Mouse (Mus musculus) cerebellum, adult 11-12 months (tissue): ENCODE measurements at regions not wholly inside any gene's neighbourhood (a gene's known extent, or its start where the extent isn't known, plus 50 kb on each side); places are given as distances from the start of the nearest gene placed in this dataset.

Experiments used
- DNase-seq: peaks from one replicate; pipeline ENCODE4 v3.0.0; 2022

DNA sequence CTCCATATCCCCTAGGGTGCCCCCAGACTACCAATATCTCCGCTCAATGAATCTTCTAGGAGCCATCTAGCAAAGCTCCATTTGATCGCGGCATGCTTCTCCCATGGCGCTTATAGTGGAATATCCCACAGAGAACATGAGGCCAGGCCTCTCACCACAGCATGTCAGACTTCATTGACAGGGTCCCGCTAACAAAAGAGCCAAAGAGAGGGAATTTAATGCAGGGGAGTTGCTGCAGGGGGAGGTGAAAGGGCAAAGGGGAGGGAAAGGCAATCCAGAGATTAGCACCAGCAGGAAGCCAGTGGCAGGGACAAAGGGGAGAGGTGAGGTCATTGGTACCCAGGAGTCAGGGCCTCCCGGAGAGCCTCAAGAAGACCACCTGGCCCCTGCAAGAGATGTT is 424.0 kb upstream of the Smim15 start:
- DNase-seq, result no peak

- DNase-seq, result no peak
These were observed 424.8 kb upstream of the Smim15 start for GRCm38 (mm10) chr13:107619430-107619927.

GRCm38 (mm10) chr13:107618796-107619429 is 425.3 kb upstream of the Smim15 start:
- DNase-seq, result no peak

- no peak for DNase-seq
These were observed 425.9 kb upstream of the Smim15 start for GRCm38 (mm10) chr13:107618369-107618771.

- no peak for DNase-seq
These were observed 426.7 kb upstream of the Smim15 start for GRCm38 (mm10) chr13:107617582-107617981.

DNA sequence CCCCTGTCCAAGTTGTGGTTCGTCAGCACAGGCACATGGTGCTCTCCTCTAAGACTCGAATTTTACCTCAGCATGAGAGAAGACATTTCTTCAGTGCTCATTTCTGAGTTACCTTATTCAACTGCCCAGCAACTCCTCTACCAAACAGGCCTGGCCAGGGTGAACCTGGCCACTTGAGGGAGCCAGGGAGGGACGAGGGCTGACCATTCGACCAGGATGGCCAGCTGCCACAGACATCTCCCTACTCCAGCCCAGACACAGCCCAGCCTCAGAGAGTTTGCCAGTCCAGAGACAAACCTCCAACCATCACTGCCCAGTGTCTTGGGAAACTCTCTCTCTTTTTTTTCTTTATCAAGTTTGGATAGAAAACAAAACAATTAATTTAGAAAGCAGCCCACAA is 427.5 kb upstream of the Smim15 start:
- DNase-seq, result no peak

DNA sequence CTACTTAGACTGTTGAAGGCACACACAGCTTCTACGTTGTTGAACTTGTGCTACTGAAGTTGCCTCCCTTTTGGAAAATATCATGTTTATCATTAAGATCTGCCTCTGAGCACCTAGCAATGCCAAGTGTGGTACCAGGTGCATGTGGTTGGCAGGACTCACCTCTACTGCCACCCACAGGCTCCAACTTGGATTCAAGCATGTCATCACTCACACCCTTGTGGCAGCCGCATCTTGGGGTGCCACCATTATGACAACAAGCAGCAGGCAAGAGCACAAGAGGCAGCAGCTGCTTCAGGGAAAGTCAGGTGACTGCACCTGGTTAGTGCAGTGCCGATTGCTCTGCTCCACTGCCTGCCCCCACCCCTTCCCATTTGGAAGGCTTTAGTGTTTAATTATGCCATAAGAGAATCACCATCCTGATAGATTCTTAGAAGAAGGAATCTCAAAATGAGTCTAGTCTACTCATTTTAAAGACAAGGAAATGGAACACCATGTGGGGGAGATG is 435.2 kb upstream of the Smim15 start:
- DNase-seq, result no peak

- no peak for DNase-seq
These were observed 437.0 kb upstream of the Smim15 start for GRCm38 (mm10) chr13:107607294-107607693.

DNA sequence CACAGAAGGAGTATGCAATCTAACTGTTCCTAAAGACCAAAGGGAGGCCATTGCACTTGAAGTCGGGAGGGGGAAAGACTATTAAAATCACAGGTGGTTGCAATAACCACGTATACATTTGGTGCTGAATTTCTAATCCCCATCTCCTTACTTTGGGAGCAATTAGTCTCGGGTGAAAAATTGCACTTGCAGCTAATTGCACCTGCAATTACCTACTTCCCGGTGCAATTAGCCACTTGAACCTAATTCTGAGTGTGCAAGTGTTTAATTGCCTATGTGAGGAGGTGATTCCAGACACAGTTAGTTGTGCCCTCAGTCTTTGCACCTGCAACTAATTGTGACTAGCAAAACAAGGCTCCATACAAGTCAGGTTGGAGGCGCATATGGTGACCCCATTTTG is 442.1 kb upstream of the Smim15 start:
- DNase-seq, result no peak

DNA sequence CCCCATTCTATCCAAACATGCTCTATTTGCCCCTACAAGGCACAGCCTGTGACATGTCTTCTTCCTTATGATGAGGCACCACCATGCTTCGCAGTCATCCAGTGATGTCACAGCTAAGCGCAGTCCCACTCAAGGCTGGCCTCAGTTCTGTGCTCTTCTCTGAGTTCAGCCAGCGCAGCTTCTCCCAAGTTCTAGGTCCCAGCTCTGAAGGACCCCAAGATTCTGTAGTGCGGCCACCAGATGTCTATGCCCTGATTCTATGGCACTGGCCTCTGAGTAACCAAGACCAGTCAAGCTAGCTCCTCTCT is 443.2 kb upstream of the Smim15 start:
- no peak for DNase-seq

DNA sequence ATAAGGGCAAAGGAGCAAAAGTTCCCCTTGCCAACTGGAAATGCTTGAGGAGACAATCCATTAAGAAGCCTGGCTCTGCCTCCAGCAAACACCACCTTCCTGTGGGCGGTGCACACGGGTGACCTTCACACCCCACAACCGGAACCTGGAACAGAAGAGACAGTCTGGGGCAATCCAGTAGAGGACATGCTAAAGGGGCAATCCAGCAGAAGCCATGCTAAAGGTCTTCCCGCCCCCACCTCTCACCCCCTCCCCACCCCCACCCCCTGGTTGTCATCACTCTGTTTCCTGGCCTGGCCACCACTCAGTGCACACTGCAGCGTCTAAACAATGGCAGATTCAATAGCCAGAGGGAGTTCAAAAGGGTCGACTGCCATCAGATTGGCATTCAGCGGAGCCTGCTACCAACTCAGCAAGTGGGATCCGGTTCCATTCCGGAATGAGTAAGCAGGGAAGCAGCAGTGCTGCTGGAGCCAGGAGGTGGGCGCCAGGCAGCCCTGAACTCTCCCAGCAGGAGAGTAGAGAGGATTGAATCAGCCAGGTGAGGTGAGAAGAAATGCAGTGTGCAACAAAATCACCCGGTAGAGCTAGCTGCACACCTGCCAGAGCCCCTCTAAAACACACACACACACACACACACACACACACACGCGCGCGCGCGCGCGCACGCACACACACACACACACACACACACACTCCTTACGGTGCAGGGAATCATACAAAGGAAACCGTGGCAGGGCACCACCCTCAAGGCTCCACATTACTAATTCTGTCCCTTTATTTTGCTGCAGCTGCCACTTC is 443.7 kb upstream of the Smim15 start:
- DNase-seq, result no peak

DNA sequence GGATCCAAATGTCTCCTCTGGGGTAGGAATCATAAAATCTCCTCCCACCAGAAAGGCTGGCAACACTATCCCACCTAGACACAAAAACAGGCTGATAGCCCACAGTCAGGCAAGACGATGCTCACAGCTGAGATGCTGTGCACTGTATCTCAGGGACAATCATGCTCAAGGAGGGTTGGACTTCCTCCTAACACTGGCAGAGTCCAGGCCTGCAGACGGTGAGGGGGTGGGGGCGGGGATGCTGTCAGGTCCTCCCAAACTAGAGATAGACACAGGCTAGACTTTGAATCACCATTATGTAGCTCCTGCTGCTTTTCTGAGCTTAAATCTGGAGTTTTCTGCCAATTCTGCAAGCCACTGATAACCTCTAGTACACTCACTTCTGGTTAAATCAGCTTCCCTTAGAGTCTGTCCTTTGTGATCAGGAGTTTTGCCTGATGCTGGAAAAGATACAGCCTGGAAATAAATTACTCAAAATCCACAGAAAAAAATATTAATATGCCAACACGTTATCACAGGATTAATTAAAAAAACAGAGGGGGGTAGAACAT is 445.1 kb upstream of the Smim15 start:
- DNase-seq, result no peak

DNA sequence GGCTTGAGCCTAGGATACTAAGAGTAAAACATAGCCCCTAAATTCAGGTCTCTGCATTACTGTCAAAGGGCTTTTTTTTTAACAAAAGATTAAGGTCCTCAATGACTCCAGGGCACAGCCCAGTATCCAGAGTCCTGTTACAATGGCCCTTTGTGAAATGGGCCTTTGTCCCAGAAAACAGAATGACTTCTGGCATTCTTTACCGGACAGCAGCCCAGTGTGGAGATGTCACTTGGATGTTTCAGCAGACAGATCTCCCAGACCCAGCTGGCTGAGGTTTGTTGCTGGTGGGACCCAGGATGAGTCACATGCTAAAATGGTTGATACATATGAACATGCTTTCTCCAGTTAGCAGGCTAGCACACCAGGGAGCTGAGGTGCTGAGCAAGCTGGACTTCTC is 445.9 kb upstream of the Smim15 start:
- no peak for DNase-seq

DNA sequence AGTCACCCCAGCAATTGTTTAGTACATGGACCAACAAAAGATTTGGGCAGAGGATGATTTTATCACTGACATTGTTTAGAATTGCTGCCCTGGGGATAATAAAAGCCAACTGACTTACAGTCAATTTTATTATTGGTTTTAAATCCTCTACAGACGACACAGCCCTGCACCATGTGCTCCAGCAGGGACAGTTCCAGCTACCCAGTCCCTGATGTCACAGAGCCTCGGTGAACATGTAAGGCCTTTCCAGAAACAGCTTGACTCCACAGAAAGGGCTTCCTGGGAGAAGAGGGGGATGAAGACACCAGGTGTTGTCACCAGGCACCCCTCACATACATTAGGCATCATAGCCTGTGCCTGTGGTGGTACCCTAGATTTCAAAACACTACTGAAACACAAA is 447.0 kb upstream of the Smim15 start:
- no peak for DNase-seq

- DNase-seq, result no peak
These were observed 448.1 kb upstream of the Smim15 start for GRCm38 (mm10) chr13:107596183-107596582.

DNA sequence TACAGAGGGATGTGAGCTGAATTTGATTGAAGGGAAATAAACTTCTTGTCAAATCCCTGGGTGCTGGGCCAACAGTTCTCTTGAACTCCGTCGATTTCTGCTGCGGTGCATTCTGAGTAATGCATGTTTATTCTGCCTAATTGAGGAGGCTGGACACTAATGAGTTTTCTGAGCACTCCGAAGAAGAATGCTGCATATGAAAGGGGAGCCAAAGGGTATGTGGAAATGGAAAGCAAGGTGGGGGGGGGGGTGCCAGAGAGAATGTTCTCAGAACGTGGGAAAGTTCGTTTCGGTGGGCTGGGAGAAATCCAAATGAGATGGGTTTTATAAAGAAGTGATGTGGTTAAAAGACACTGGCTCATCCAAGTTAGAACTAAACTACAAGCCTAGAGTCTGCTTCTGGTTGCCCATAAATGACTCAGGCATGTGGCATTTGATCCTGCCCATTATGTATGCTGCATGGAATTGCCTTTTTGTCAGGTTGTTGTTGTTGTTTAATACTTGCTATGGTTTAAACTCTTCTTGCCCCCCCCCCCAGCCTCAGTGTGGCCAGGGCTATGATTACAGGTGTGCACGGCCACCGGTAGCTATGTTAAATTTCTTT is 455.7 kb upstream of the Smim15 start:
- no peak for DNase-seq

DNA sequence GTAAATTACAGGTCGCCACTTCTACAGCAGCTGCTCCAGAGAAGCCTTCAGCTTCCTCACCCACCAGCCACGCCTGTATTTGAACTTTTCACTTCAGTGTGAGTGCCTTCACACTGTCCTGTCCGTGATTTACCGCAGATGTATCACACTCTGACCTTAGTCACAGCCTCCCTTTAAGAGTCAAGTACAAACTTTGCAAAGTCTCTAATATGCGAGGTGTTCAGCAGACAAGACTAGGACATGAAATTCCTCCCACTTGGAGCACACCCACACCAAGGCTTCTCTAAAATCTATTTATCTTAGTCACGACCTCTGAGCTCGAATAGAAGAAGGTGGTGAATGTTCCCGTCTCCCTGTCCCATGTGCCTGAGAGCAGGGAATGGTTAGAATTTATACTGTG is 456.6 kb upstream of the Smim15 start:
- DNase-seq, result no peak

- DNase-seq, result no peak
These were observed 458.3 kb upstream of the Smim15 start for GRCm38 (mm10) chr13:107585936-107586335.

DNA sequence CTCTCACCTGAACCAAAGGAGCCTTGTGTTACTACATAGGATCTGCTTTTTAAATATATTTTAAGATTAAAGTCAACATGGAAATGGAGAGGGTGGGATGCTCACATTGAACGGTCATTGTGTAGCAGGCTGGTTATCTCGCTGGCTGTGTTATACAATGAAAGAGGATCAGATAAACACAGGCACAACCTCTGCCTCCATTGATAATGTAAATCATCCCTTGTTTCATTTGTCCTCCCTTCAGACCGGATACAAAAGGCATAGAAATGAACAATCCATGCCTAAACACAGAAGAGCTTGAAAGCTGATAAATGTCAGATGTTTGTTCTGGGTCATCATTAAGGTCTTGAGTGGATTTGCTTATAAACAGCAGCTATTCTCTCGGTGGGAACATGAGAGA is 458.9 kb upstream of the Smim15 start:
- no peak for DNase-seq

GRCm38 (mm10) chr13:107578968-107579367 is 465.3 kb upstream of the Smim15 start:
- no peak for DNase-seq

DNA sequence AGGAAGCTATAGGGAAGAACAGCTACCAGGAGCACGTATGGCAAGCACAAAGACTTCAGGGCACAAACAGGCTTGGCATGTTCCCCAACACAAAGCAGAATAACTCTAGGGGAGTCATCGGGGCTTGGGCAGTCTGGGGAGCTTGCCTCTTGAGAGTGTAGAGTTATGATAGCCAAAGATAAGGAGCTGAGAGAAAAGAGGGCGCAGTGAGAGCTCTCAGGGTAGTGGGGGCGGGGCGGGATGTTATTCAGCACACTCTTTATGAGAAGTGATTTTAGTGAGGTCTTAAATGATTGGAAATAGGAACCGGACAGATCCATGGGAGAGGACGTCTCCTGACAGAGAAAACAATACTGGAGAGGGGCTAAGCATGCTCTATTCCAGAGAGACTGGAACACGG is 466.4 kb upstream of the Smim15 start:
- DNase-seq, result no peak

GRCm38 (mm10) chr13:107577272-107577671 is 467.0 kb upstream of the Smim15 start:
- DNase-seq, result no peak

GRCm38 (mm10) chr13:107576701-107577100 is 467.5 kb upstream of the Smim15 start:
- DNase-seq, result no peak

GRCm38 (mm10) chr13:107575025-107575424 is 469.2 kb upstream of the Smim15 start:
- no peak for DNase-seq
